Comparison of ENCODE assay signal across 35 mouse cellular contexts in genomic region chr3:80285246-80285645, GRCm38 (mm10).
"Had no signal": no experiment of that assay in that cellular context is flagged by ENCODE, and none has a peak within 500 bp of the region (broad histone marks: within the 10 kb centered on the region; RNA-seq: fewer than 3 reads in every experiment).

No protein-coding gene starts in this region.

- H3K4me2 ChIP-seq: heart, embryonic 11.5 days; heart, embryonic 12.5 days; heart, embryonic 13.5 days; heart, embryonic 15.5 days; hindbrain, embryonic 12.5 days; hindbrain, embryonic 13.5 days; hindbrain, embryonic 14.5 days; hindbrain, embryonic 15.5 days; intestine, embryonic 15.5 days; kidney, embryonic 15.5 days had no signal

- ATAC-seq: hindbrain, embryonic 16.5 days; hindbrain, postnatal 0 days; inflammation-experienced regulatory T-cells, adult 6 months; intestine, embryonic 15.5 days; intestine, embryonic 16.5 days; intestine, postnatal 0 days had no signal

- H3K4me1 ChIP-seq: heart, embryonic 10.5 days; heart, embryonic 12.5 days; heart, embryonic 13.5 days; heart, embryonic 15.5 days; hindbrain, embryonic 10.5 days; hindbrain, embryonic 12.5 days; hindbrain, embryonic 13.5 days; hindbrain, embryonic 15.5 days; intestine, embryonic 15.5 days; kidney, embryonic 15.5 days had no signal

- H3K36me3 ChIP-seq: heart, embryonic 10.5 days; heart, embryonic 12.5 days; heart, embryonic 13.5 days; heart, embryonic 15.5 days; hindbrain, embryonic 10.5 days; hindbrain, embryonic 12.5 days; hindbrain, embryonic 13.5 days; hindbrain, embryonic 15.5 days; intestine, embryonic 15.5 days; kidney, embryonic 15.5 days had no signal

- H3K9ac ChIP-seq: heart, embryonic 12.5 days; heart, embryonic 13.5 days; heart, embryonic 15.5 days; hindbrain, embryonic 12.5 days; hindbrain, embryonic 13.5 days; hindbrain, embryonic 14.5 days; hindbrain, embryonic 15.5 days; intestine, embryonic 15.5 days; kidney, embryonic 15.5 days had no signal

- H3K4me3 ChIP-seq: heart, embryonic 10.5 days; heart, embryonic 12.5 days; heart, embryonic 13.5 days; heart, embryonic 15.5 days; hindbrain, embryonic 10.5 days; hindbrain, embryonic 12.5 days; hindbrain, embryonic 13.5 days; hindbrain, embryonic 15.5 days; intestine, embryonic 15.5 days; kidney, embryonic 15.5 days; layer of hippocampus, adult 2 months had no signal

- H3K27me3 ChIP-seq: heart, embryonic 12.5 days; heart, embryonic 13.5 days; heart, embryonic 15.5 days; hindbrain, embryonic 12.5 days; hindbrain, embryonic 13.5 days; hindbrain, embryonic 15.5 days; intestine, embryonic 15.5 days; kidney, embryonic 15.5 days had no signal

- H3K9me3 ChIP-seq: heart, embryonic 10.5 days; heart, embryonic 12.5 days; heart, embryonic 13.5 days; heart, embryonic 15.5 days; hindbrain, embryonic 10.5 days; hindbrain, embryonic 12.5 days; hindbrain, embryonic 13.5 days; hindbrain, embryonic 15.5 days; intestine, embryonic 15.5 days; kidney, embryonic 15.5 days had no signal

- DNase-seq: heart, postnatal 10 days; heart, postnatal 14 days; heart, postnatal 36 days; heart, postnatal 4 days; kidney, adult 11 months; kidney, adult 18-20 months; kidney, adult 2 months; kidney, adult 8-10 months; kidney, adult 9 months; kidney, postnatal 10 days; kidney, postnatal 14 days; kidney, postnatal 25 days; kidney, postnatal 36 days; kidney, postnatal 4 days; layer of hippocampus, adult 9-11 months; layer of hippocampus, postnatal 36 days had no signal

- H3K27ac ChIP-seq: heart, embryonic 10.5 days; heart, embryonic 13.5 days; heart, embryonic 15.5 days; hindbrain, embryonic 10.5 days; hindbrain, embryonic 12.5 days; hindbrain, embryonic 13.5 days; hindbrain, embryonic 14.5 days; hindbrain, embryonic 15.5 days; hindbrain, postnatal 0 days; intestine, embryonic 15.5 days; kidney, embryonic 15.5 days; kidney, postnatal 0 days; layer of hippocampus, adult 2 months had no signal
